Mouse (Mus musculus): ENCODE data around the gene 4933415F23Rik. TPM values are rescaled to one million over a fixed set of nuclear protein-coding genes. Genes with fewer than 3 reads are reported as not detected.

Gene 4933415F23Rik
- polyA plus RNA-seq (2017; shearing (Covaris generic)) = 0.35 TPM

DNA sequence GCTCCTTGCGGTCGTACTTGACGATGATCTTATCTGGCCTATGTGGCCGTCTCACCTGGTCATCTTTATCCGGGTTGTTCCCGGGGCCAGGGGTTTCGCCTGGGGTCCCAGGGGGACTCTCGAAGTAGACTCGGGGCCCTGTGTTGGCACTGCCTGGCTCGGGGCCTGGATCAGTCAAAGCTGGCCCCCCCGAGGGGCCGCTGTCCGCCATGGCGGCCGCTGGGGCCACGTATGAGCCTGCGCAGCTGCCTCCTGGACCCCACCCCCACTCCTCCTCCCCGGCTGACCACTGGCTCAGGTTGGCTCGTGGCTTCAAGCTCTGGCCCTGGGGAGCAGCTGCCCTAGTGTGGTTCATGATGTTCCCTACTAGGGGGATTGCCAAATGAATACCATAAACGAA lies at the start of gene 4933415F23Rik:
Gene 4933415F23Rik (minus strand): TSS at position 233 of the 400 bp plus-strand sequence.

All from effector memory CD4-positive, alpha-beta T cell, adult 7 months (primary cell).